In the genomic region with DNA sequence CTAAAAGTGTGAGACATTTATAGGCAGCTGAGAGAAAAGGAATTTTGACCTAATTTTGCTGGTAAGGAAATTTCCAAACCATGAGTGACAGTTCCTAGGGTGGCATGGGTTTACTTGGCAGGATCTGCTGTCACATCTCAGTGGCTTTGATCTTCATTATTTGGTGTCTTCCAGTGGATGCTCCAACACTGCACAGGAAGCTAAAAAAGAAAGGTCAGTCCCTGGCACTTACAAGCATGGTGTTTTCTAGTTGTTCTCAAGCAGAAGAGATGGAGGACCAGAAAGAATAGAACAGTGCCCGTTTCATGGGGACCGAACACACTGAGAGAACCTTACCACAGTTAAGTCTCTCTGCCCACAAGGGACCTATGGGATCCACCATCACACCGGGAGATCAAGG, we compare ENCODE assay signal across 21 mouse cellular contexts. TPM values are rescaled to one million over a fixed set of nuclear protein-coding genes. Genes with fewer than 3 reads are reported as not detected.
"Had no signal": no experiment of that assay in that cellular context is flagged by ENCODE, and none has a peak within 500 bp of the region (broad histone marks: within the 10 kb centered on the region; RNA-seq: fewer than 3 reads in every experiment).

No protein-coding gene starts in this region.

- H3K9ac ChIP-seq: liver, embryonic 13.5 days; liver, embryonic 15.5 days; liver, postnatal 0 days; lung, embryonic 15.5 days; neural tube, embryonic 12.5 days; stomach, embryonic 15.5 days had no signal

- H3K27ac ChIP-seq: liver, embryonic 13.5 days; liver, embryonic 15.5 days; lung, embryonic 15.5 days; macrophage; neural tube, embryonic 12.5 days; stomach, embryonic 15.5 days; stomach, postnatal 0 days had no signal

- H3K9me3 ChIP-seq: liver, embryonic 13.5 days; liver, embryonic 15.5 days; lung, embryonic 15.5 days; megakaryocyte, embryonic 14.5 days; neural tube, embryonic 12.5 days; stomach, embryonic 15.5 days had no signal

- H3K36me3 ChIP-seq: liver, embryonic 13.5 days; liver, embryonic 15.5 days; lung, embryonic 15.5 days; neural tube, embryonic 12.5 days; stomach, embryonic 15.5 days had no signal

- H3K4me2 ChIP-seq: liver, embryonic 13.5 days; liver, embryonic 15.5 days had no signal

- H3K4me1 ChIP-seq: liver, embryonic 13.5 days; liver, embryonic 15.5 days; lung, embryonic 15.5 days; megakaryocyte, embryonic 14.5 days; stomach, embryonic 15.5 days had no signal

- H3K4me3 ChIP-seq: liver, embryonic 13.5 days; liver, embryonic 15.5 days; lung, embryonic 15.5 days; megakaryocyte, embryonic 14.5 days; neural tube, embryonic 12.5 days; stomach, embryonic 15.5 days had no signal

- DNase-seq: liver, embryonic 13.5 days; liver, postnatal 0 days; lung, adult 2 months; lung, postnatal 14 days; lung, postnatal 36 days; right cerebral cortex, postnatal 14 days; thymus, adult 2 months; thymus, postnatal 25 days; thymus, postnatal 4 days had no signal

- ATAC-seq: liver, postnatal 0 days; lung, postnatal 0 days had no signal

RNA-seq across cellular contexts. Expression of a gene that starts 18.9 kb away (rescaled TPM):
- total RNA-seq: megakaryocyte progenitor cell, adult 5-6 weeks; monocyte, adult 5-6 weeks; neutrophil, adult 5-6 weeks had no signal
- polyA plus RNA-seq: liver, embryonic 15.5 days; liver, postnatal 0 days; lung, adult 2 months; macrophage; spleen, adult 2 months had no signal
